ENCODE assay signal across 8 mouse cellular contexts in genomic region chr5:121837441-121838340, GRCm38 (mm10). TPM values are rescaled to one million over a fixed set of nuclear protein-coding genes. Genes with fewer than 3 reads are reported as not detected.
DNase-seq lines count a peak whose midpoint lies in the region; ATAC-seq lines count a peak whose summit lies in the region.

Gene Sh2b3, minus strand, starts transcription at chr5:121837646.

- H3K9me3 ChIP-seq in kidney, embryonic 14.5 days (ENCODE audit: control insufficient read depth, low read length), result no peaks in the 10 kb centered on the region
- no peaks in the 10 kb centered on the region for H3K9me3 ChIP-seq in liver, embryonic 15.5 days (replicated peaks)
- no peaks in the 10 kb centered on the region for H3K9me3 ChIP-seq in neural tube, embryonic 13.5 days

- H3K27ac ChIP-seq in kidney, embryonic 14.5 days (ENCODE audit: low read depth, low read length), result peak within 1 kb of the TSS; percentile 82
- peak within 1 kb of the TSS; percentile 89 for H3K27ac ChIP-seq in liver, embryonic 15.5 days (replicated peaks)
- H3K27ac ChIP-seq in neural tube, embryonic 13.5 days (replicated peaks), result peak within 1 kb of the TSS; percentile 62

- H3K36me3 ChIP-seq in kidney, embryonic 14.5 days (ENCODE audit: control insufficient read depth, insufficient read depth, low read length), result no peaks in the 10 kb centered on the region
- no peaks in the 10 kb centered on the region for H3K36me3 ChIP-seq in liver, embryonic 15.5 days (replicated peaks)
- H3K36me3 ChIP-seq in neural tube, embryonic 13.5 days, result no peaks in the 10 kb centered on the region

- H3K9ac ChIP-seq in kidney, embryonic 14.5 days (ENCODE audit: low read depth, low read length), result peak within 1 kb of the TSS; percentile 79
- peak within 1 kb of the TSS; percentile 83 for H3K9ac ChIP-seq in liver, embryonic 15.5 days
- peak within 1 kb of the TSS; percentile 81 for H3K9ac ChIP-seq in neural tube, embryonic 13.5 days

- WGBS in kidney, embryonic 14.5 days, result under 1% methylated on average over 35 of the region's 35 CpGs
- WGBS in liver, embryonic 15.5 days (ENCODE audit: insufficient replicate concordance), result under 1% methylated on average over 35 of the region's 35 CpGs
- WGBS in neural tube, embryonic 13.5 days, result under 1% methylated on average over 35 of the region's 35 CpGs

- H3K27me3 ChIP-seq in kidney, embryonic 14.5 days (ENCODE audit: control insufficient read depth, insufficient read depth, low read length), result no peaks in the 10 kb centered on the region
- H3K27me3 ChIP-seq in liver, embryonic 15.5 days, result peaks cover 41% of the 10 kb centered on the region
- peaks cover 64% of the 10 kb centered on the region for H3K27me3 ChIP-seq in neural tube, embryonic 13.5 days

- ATAC-seq in kidney, embryonic 14.5 days (ENCODE audit: low FRiP score, low TSS enrichment), result peak; percentile 29
- ATAC-seq in liver, embryonic 15.5 days (ENCODE audit: insufficient read depth), result peak; percentile 4; the same call in 1 of the 2 replicates
- peak; percentile 13; the same call in 1 of the 2 replicates for ATAC-seq in neural tube, embryonic 13.5 days (ENCODE audit: low read depth)

- H3K4me1 ChIP-seq in kidney, embryonic 14.5 days (ENCODE audit: control insufficient read depth, insufficient read depth, low read length), result peaks cover 47% of the 10 kb centered on the region
- H3K4me1 ChIP-seq in liver, embryonic 15.5 days (replicated peaks), result peaks cover 81% of the 10 kb centered on the region
- H3K4me1 ChIP-seq in neural tube, embryonic 13.5 days (replicated peaks), result peaks cover 64% of the 10 kb centered on the region

- peak within 1 kb of the TSS; percentile 79 for H3K4me3 ChIP-seq in kidney, embryonic 14.5 days (ENCODE audit: low read length)
- peak within 1 kb of the TSS; percentile 83 for H3K4me3 ChIP-seq in liver, embryonic 15.5 days (replicated peaks)
- H3K4me3 ChIP-seq in neural tube, embryonic 13.5 days, result peak within 1 kb of the TSS; percentile 70

- peak within 1 kb of the TSS; percentile 92 for H3K4me2 ChIP-seq in kidney, embryonic 14.5 days (replicated peaks; ENCODE audit: low read depth, low read length)
- H3K4me2 ChIP-seq in liver, embryonic 15.5 days, result peak within 1 kb of the TSS; percentile 99
- H3K4me2 ChIP-seq in neural tube, embryonic 13.5 days, result peak within 1 kb of the TSS; percentile 92

- peak in 1 of 2 experiments; percentile 57 for DNase-seq in layer of hippocampus, adult 18-20 months (ENCODE audit: low spot score in 2 of 2)
- DNase-seq in layer of hippocampus, adult 11-12 months (ENCODE audit: low spot score), result no peak
- DNase-seq in brain, adult 2 months (ENCODE audit: low read depth, low spot score), result peak; percentile 57
- peak; percentile 56 to 78 for DNase-seq in heart, adult 18-20 months
- no peak for DNase-seq in frontal cortex, postnatal 36 days (ENCODE audit: low spot score in 2 of 2)

RNA-seq across cellular contexts. Expression of gene Sh2b3, which starts in this region (rescaled TPM):
- 10 to 100 TPM; 21.3 to 23.4 TPM for total RNA-seq in layer of hippocampus, adult 18-20 months (2021)
- total RNA-seq in heart, adult 18-20 months (2021), result 10 to 100 TPM; 21.3 to 21.6 TPM
- 18.1 and 22.9 TPM in 2 replicates for polyA plus RNA-seq in kidney, embryonic 14.5 days (2014; fragmentation: Nextera tagmentation; extraction: Ambion mirVana)
- polyA plus RNA-seq in liver, embryonic 15.5 days (2015; fragmentation: Nextera tagmentation; extraction: Ambion mirVana), result 6.7 and 7.7 TPM in 2 replicates
- 6.9 and 7.7 TPM in 2 replicates for polyA plus RNA-seq in neural tube, embryonic 13.5 days (2015; fragmentation: Nextera tagmentation; extraction: Ambion mirVana)

Comparison
In these comparisons a context has a peak if more than half of its experiments do, and no peak if none do; other contexts are left out.
1. DNase-seq: peak in brain, adult 2 months (single experiment) and heart, adult 18-20 months (2 of 2); none in layer of hippocampus, adult 11-12 months (single experiment) and frontal cortex, postnatal 36 days (0 of 2).
2. Peak in every context shown above with its lines, with median percentiles within 50 percentile points of each other: ATAC-seq, H3K27ac ChIP-seq, H3K4me2 ChIP-seq, H3K4me3 ChIP-seq and H3K9ac ChIP-seq.